ENCODE assay signal across 7 mouse cellular contexts in the genomic region with DNA sequence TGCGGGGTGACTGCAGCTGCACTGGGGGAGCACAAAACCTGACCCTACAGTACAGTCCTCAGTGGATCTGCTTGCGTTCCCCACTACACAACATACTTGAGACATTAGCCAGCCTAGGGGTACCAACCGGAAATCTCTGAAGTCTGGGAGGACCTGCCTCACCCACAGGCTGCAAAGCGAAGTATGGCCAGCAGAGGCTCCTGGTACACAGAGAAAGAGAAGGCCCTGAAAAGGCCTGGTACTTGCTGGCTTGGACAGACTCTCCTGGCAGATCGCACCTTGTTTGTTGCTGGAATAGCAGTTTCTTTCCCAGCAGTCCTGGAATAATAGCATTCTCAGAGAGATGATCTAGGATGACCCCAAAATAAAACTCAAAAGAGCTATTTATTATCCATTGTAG.
DNase-seq lines count a peak whose midpoint lies in the region; ATAC-seq and TF ChIP-seq lines count a peak whose summit lies in the region.

No protein-coding gene starts in this region.

- WGBS in midbrain, postnatal 0 days = 73% methylated on average over 5 of the region's 5 CpGs
- 88% methylated on average over 5 of the region's 5 CpGs for WGBS in midbrain, embryonic 10.5 days
- 84% methylated on average over 5 of the region's 5 CpGs for WGBS in kidney, embryonic 14.5 days
- WGBS in lung, postnatal 0 days = 71% methylated on average over 5 of the region's 5 CpGs
- WGBS in spleen, adult 2 months = 55% methylated on average over 5 of the region's 5 CpGs

- no peak for ATAC-seq in midbrain, postnatal 0 days (ENCODE audit: low FRiP score)
- 0 out of 2 replicates have a peak, but pooled peaks have one; percentile 36 for ATAC-seq in kidney, embryonic 14.5 days (ENCODE audit: low FRiP score, low TSS enrichment)
- ATAC-seq in lung, postnatal 0 days = peak; percentile 50; the same call in 1 of the 2 replicates

- no peak overlapping the region for H3K4me3 ChIP-seq in midbrain, postnatal 0 days (ENCODE audit: low read depth, low read length)
- no peak overlapping the region for H3K4me3 ChIP-seq in midbrain, embryonic 10.5 days
- no peak overlapping the region for H3K4me3 ChIP-seq in embryonic fibroblast, embryonic 13.5 days (ENCODE audit: insufficient read depth, low read length)
- H3K4me3 ChIP-seq in kidney, embryonic 14.5 days (ENCODE audit: low read length) = no peak overlapping the region
- H3K4me3 ChIP-seq in lung, postnatal 0 days (ENCODE audit: low read depth, low read length) = no peak overlapping the region
- no peak overlapping the region for H3K4me3 ChIP-seq in spleen, adult 2 months (ENCODE audit: extremely low read depth, insufficient read depth, insufficient read length)

- H3K9me3 ChIP-seq in midbrain, postnatal 0 days (ENCODE audit: low read length) = no peaks in the 10 kb centered on the region
- peaks cover 8% of the 10 kb centered on the region; the same call in 1 of the 2 replicates for H3K9me3 ChIP-seq in midbrain, embryonic 10.5 days (replicated peaks)
- H3K9me3 ChIP-seq in kidney, embryonic 14.5 days (ENCODE audit: control insufficient read depth, low read length) = peaks cover under 1% of the 10 kb centered on the region; the same call in 1 of the 2 replicates
- H3K9me3 ChIP-seq in lung, postnatal 0 days (ENCODE audit: low read length) = no peaks in the 10 kb centered on the region

- peak; percentile 74 for DNase-seq in midbrain, postnatal 0 days (ENCODE audit: low spot score)
- no peak for DNase-seq in midbrain, embryonic 10.5 days (ENCODE audit: low spot score)
- DNase-seq in adrenal gland, adult 2 months = peak; percentile 84
- DNase-seq in lung, postnatal 0 days (ENCODE audit: low spot score) = peak; percentile 74
- peak in 1 of 2 experiments; percentile 68 for DNase-seq in spleen, adult 2 months (ENCODE audit: low read depth in 1 of 2, low spot score in 2 of 2)

- no peak for TF ChIP-seq EP300 in lung, postnatal 0 days (IDR thresholded peaks at IDR 0.05)

- no peaks in the 10 kb centered on the region for H3K4me1 ChIP-seq in midbrain, postnatal 0 days (ENCODE audit: insufficient read depth, low read length)
- peaks cover 6% of the 10 kb centered on the region; the same call in 1 of the 2 replicates for H3K4me1 ChIP-seq in midbrain, embryonic 10.5 days
- H3K4me1 ChIP-seq in embryonic fibroblast, embryonic 13.5 days (ENCODE audit: control insufficient read depth, insufficient read depth, low read length) = peaks cover 11% of the 10 kb centered on the region
- H3K4me1 ChIP-seq in kidney, embryonic 14.5 days (ENCODE audit: control insufficient read depth, insufficient read depth, low read length) = no peaks in the 10 kb centered on the region
- H3K4me1 ChIP-seq in lung, postnatal 0 days (ENCODE audit: insufficient read depth, low read depth, low read length) = peaks cover 5% of the 10 kb centered on the region; the same call in 1 of the 2 replicates
- no peaks in the 10 kb centered on the region for H3K4me1 ChIP-seq in spleen, adult 2 months (ENCODE audit: control insufficient read depth, insufficient read depth, insufficient read length)

- no peak for TF ChIP-seq POLR2A in embryonic fibroblast, embryonic 13.5 days (IDR thresholded peaks at IDR 0.05; ENCODE audit: low read depth, low read length)
- no peak for TF ChIP-seq POLR2A in spleen, adult 2 months (IDR thresholded peaks at IDR 0.05; ENCODE audit: low read depth, low read length)

- no peak overlapping the region for H3K9ac ChIP-seq in midbrain, postnatal 0 days (replicated peaks; ENCODE audit: low read length, poor library complexity, severe bottlenecking)
- H3K9ac ChIP-seq in kidney, embryonic 14.5 days (ENCODE audit: low read depth, low read length) = no peak overlapping the region
- no peak overlapping the region for H3K9ac ChIP-seq in lung, postnatal 0 days (replicated peaks; ENCODE audit: low read depth)

- peak; percentile 83 for TF ChIP-seq CTCF in midbrain, postnatal 0 days (IDR thresholded peaks at IDR 0.05)
- peak; percentile 29; the same call in 1 of the 2 replicates for TF ChIP-seq CTCF in embryonic fibroblast, embryonic 13.5 days (IDR thresholded peaks at IDR 0.05; ENCODE audit: borderline replicate concordance, insufficient read depth, low read length)
- peak; percentile 84 for TF ChIP-seq CTCF in lung, postnatal 0 days (IDR thresholded peaks at IDR 0.05)
- TF ChIP-seq CTCF in spleen, adult 2 months (IDR thresholded peaks at IDR 0.05; ENCODE audit: extremely low read depth, insufficient read depth, insufficient read length, insufficient replicate concordance) = peak; percentile 55; the same call in 1 of the 2 replicates

- no peak overlapping the region for H3K4me2 ChIP-seq in midbrain, postnatal 0 days (ENCODE audit: low read depth, low read length, poor library complexity, severe bottlenecking)
- no peak overlapping the region for H3K4me2 ChIP-seq in kidney, embryonic 14.5 days (replicated peaks; ENCODE audit: low read depth, low read length)
- no peak overlapping the region for H3K4me2 ChIP-seq in lung, postnatal 0 days (replicated peaks; ENCODE audit: low read depth, low read length)

- H3K27me3 ChIP-seq in midbrain, postnatal 0 days (ENCODE audit: insufficient read depth, low read length) = no peaks in the 10 kb centered on the region
- no peaks in the 10 kb centered on the region for H3K27me3 ChIP-seq in midbrain, embryonic 10.5 days (ENCODE audit: low read depth, poor library complexity, severe bottlenecking)
- H3K27me3 ChIP-seq in kidney, embryonic 14.5 days (ENCODE audit: control insufficient read depth, insufficient read depth, low read length) = no peaks in the 10 kb centered on the region
- H3K27me3 ChIP-seq in lung, postnatal 0 days (replicated peaks; ENCODE audit: insufficient read depth, low read length) = no peaks in the 10 kb centered on the region
- no peaks in the 10 kb centered on the region for H3K27me3 ChIP-seq in spleen, adult 2 months (ENCODE audit: control insufficient read depth, insufficient read depth, low read length)

- H3K36me3 ChIP-seq in midbrain, postnatal 0 days (ENCODE audit: insufficient read depth, low read length) = no peaks in the 10 kb centered on the region
- H3K36me3 ChIP-seq in midbrain, embryonic 10.5 days = peaks cover 13% of the 10 kb centered on the region
- peaks cover under 1% of the 10 kb centered on the region; the same call in 1 of the 2 replicates for H3K36me3 ChIP-seq in kidney, embryonic 14.5 days (ENCODE audit: control insufficient read depth, insufficient read depth, low read length)
- no peaks in the 10 kb centered on the region for H3K36me3 ChIP-seq in lung, postnatal 0 days (ENCODE audit: insufficient read depth, low read length)
- no peaks in the 10 kb centered on the region; the same call in 1 of the 2 replicates for H3K36me3 ChIP-seq in spleen, adult 2 months (ENCODE audit: control insufficient read depth, insufficient read depth, low read length)

- H3K27ac ChIP-seq in midbrain, postnatal 0 days (ENCODE audit: low read depth, low read length) = no peak overlapping the region
- no peak overlapping the region for H3K27ac ChIP-seq in midbrain, embryonic 10.5 days (replicated peaks)
- no peak overlapping the region for H3K27ac ChIP-seq in embryonic fibroblast, embryonic 13.5 days (ENCODE audit: insufficient read depth, low read length)
- H3K27ac ChIP-seq in kidney, embryonic 14.5 days (ENCODE audit: low read depth, low read length) = no peak overlapping the region
- H3K27ac ChIP-seq in lung, postnatal 0 days (ENCODE audit: low read length) = no peak overlapping the region
- no peak overlapping the region for H3K27ac ChIP-seq in spleen, adult 2 months (ENCODE audit: insufficient read depth, low read length)

Comparison
In these comparisons a context has a peak if more than half of its experiments do, and no peak if none do; other contexts are left out.
1. CTCF ChIP-seq: peak in every context shown above with its lines; median percentile 84 in lung, postnatal 0 days; 83 in midbrain, postnatal 0 days; 55 in spleen, adult 2 months; 29 in embryonic fibroblast, embryonic 13.5 days.